Mouse (Mus musculus) telencephalon, adult 2 months (tissue): ENCODE measurements around the gene AI481877.
A peak's percentile ranks its signal among the peaks of the same experiment; 100 is the strongest.

Experiments
- DNase-seq: peaks from one replicate; pipeline ENCODE4 v3.0.0-alpha.2; 2011; ENCODE audit warnings: low read depth, low spot score

AI481877 gene

GRCm38 (mm10) chr4:59125053-59125452 lies 13.7 kb downstream of the AI481877 start:
- no peak for DNase-seq

- no peak for DNase-seq
These were observed 15.2 kb downstream of the AI481877 start for GRCm38 (mm10) chr4:59123557-59123956.

- DNase-seq = no peak
These were observed 20.9 kb downstream of the AI481877 start for GRCm38 (mm10) chr4:59117644-59118495.

GRCm38 (mm10) chr4:59108721-59109120 lies 30.1 kb downstream of the AI481877 start:
- DNase-seq = no peak

- no peak for DNase-seq
These were observed 30.9 kb downstream of the AI481877 start for GRCm38 (mm10) chr4:59107886-59108285.

- DNase-seq = no peak
These were observed 32.1 kb downstream of the AI481877 start for GRCm38 (mm10) chr4:59106661-59107060.

GRCm38 (mm10) chr4:59104166-59104565 lies 34.6 kb downstream of the AI481877 start:
- DNase-seq = no peak

GRCm38 (mm10) chr4:59096393-59096792 lies 42.4 kb downstream of the AI481877 start:
- DNase-seq = peak; percentile 58

GRCm38 (mm10) chr4:59089391-59089790 lies 49.4 kb downstream of the AI481877 start:
- DNase-seq = no peak

- no peak for DNase-seq
These were observed 55.4 kb downstream of the AI481877 start for GRCm38 (mm10) chr4:59083430-59083829.

- DNase-seq = no peak
These were observed 69.5 kb downstream of the AI481877 start for GRCm38 (mm10) chr4:59069276-59069675.

- no peak for DNase-seq
These were observed 76.3 kb downstream of the AI481877 start for GRCm38 (mm10) chr4:59062526-59062925.

- no peak for DNase-seq
These were observed 80.9 kb downstream of the AI481877 start for GRCm38 (mm10) chr4:59057929-59058328.

GRCm38 (mm10) chr4:59051081-59051480 lies 87.7 kb downstream of the AI481877 start:
- DNase-seq = no peak

GRCm38 (mm10) chr4:59047222-59047621 lies 91.6 kb downstream of the AI481877 start:
- no peak for DNase-seq

GRCm38 (mm10) chr4:59043891-59044290 lies 94.9 kb downstream of the AI481877 start:
- no peak for DNase-seq

- no peak for DNase-seq
These were observed 95.7 kb downstream of the AI481877 start for GRCm38 (mm10) chr4:59043074-59043473.

GRCm38 (mm10) chr4:59040397-59041287 lies 98.1 kb downstream of the AI481877 start:
- DNase-seq = no peak

GRCm38 (mm10) chr4:59037525-59037924 lies 101.3 kb downstream of the AI481877 start:
- no peak for DNase-seq

GRCm38 (mm10) chr4:59036490-59037127 lies 102.2 kb downstream of the AI481877 start:
- DNase-seq = no peak

GRCm38 (mm10) chr4:59035786-59036350 lies 102.9 kb downstream of the AI481877 start:
- DNase-seq = no peak
